Mouse (Mus musculus): ENCODE results near the gene Ptgfrn.

GRCm38 (mm10) chr3:101016050-101016449 is 94.0 kb downstream of the Ptgfrn start:
- TF ChIP-seq POLR2A (IDR thresholded peaks at IDR 0.05; ENCODE audit: control insufficient read depth, low read depth, low read length) (no peak), CTCF (IDR thresholded peaks at IDR 0.05; ENCODE audit: control insufficient read depth, insufficient read depth, insufficient replicate concordance, low read depth, low read length) (no peak)

Data from testis, adult 2 months (tissue).